Mouse (Mus musculus): ENCODE results near the gene Kmt2d. TPM values are rescaled to one million over a fixed set of nuclear protein-coding genes. Genes with fewer than 3 reads are reported as not detected.

Kmt2d gene
- polyA plus RNA-seq, 1 experiment from 2014 or later, result 11.9 TPM

- peaks cover 71% of the 10 kb centered on the region for H3K27me3 ChIP-seq (ENCODE audit: control insufficient read depth, insufficient read depth, low read depth, low read length)
- peaks cover 29% of the 10 kb centered on the region for H3K4me1 ChIP-seq (replicated peaks; ENCODE audit: control insufficient read depth, insufficient read depth, low read length)
- peak overlapping the region; percentile 59 for H3K9ac ChIP-seq (ENCODE audit: low read length)
- H3K36me3 ChIP-seq (ENCODE audit: control insufficient read depth, insufficient read depth, low read length), result peaks cover 13% of the 10 kb centered on the region
- peak overlapping the region; percentile 82 for H3K4me2 ChIP-seq (ENCODE audit: low read depth, low read length)
- H3K4me3 ChIP-seq (ENCODE audit: low read length), result peak overlapping the region; percentile 47
- ATAC-seq (ENCODE audit: low read depth), result peak; percentile 16; the same call in 1 of the 2 replicates
- WGBS, result 2% methylated on average over 29 of the region's 34 CpGs
- H3K9me3 ChIP-seq (ENCODE audit: control insufficient read depth, low read length), result no peaks in the 10 kb centered on the region
- H3K27ac ChIP-seq (ENCODE audit: low read length), result no peak overlapping the region
These were observed 62.9 kb downstream of the Kmt2d start for GRCm38 (mm10) chr15:98807895-98808650.

- peak; percentile 29; the same call in 1 of the 2 replicates for ATAC-seq (ENCODE audit: low read depth)
- peaks cover 4% of the 10 kb centered on the region; the same call in 1 of the 2 replicates for H3K36me3 ChIP-seq (ENCODE audit: control insufficient read depth, insufficient read depth, low read length)
- 2% methylated on average over 58 of the region's 58 CpGs for WGBS
- H3K4me3 ChIP-seq (ENCODE audit: low read length), result peak overlapping the region; percentile 47
- peak overlapping the region; percentile 48; the same call in 1 of the 2 replicates for H3K9ac ChIP-seq (ENCODE audit: low read length)
- no peaks in the 10 kb centered on the region for H3K9me3 ChIP-seq (ENCODE audit: control insufficient read depth, low read length)
- H3K27me3 ChIP-seq (ENCODE audit: control insufficient read depth, insufficient read depth, low read depth, low read length), result peaks cover 80% of the 10 kb centered on the region
- H3K4me2 ChIP-seq (ENCODE audit: low read depth, low read length), result peak overlapping the region; percentile 82
- no peak overlapping the region for H3K27ac ChIP-seq (ENCODE audit: low read length)
- H3K4me1 ChIP-seq (replicated peaks; ENCODE audit: control insufficient read depth, insufficient read depth, low read length), result peaks cover 29% of the 10 kb centered on the region
These were observed 63.9 kb downstream of the Kmt2d start for GRCm38 (mm10) chr15:98806809-98807770.

DNA sequence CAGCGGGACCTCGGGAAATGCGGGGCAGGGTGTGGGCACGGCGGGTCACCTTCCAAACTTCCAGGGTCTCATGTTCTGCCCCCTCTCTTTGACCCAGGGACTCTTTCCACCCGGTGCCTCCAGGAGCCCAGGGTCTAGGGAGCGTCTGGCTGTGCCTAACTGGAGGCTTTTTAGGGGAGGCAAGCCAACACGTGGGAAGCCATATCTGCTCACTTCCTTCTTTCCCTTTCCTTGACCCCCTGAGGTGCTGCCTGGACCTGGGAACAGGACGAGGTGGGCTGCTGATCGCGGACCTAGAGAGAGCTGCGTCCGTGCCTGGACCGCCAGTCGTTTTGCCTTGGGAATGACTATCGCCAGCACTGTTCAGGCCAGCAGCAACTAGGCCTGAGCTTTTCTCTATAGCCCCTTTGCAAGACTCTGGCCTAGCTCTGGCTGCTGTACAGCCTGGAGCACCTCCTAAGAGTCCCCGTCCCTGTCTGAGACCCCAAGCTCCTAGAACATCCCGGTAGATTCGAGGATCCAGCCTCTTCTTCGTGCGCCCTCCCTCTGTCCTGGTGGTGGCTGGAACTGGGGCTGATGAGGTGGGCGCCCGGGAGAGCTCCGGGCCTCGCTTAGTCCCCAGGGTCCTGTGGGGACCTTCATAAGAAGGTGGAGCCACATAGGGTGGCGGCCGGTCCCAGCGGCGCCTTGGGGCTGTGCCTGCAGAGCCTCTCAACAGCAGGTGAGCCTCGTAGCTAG, 64.8 kb downstream of the Kmt2d start:
- peak overlapping the region; percentile 48; the same call in 1 of the 2 replicates for H3K9ac ChIP-seq (ENCODE audit: low read length)
- peak overlapping the region; percentile 47 for H3K4me3 ChIP-seq (ENCODE audit: low read length)
- H3K27ac ChIP-seq (ENCODE audit: low read length), result no peak overlapping the region
- WGBS, result 16% methylated on average over 30 of the region's 30 CpGs
- H3K4me2 ChIP-seq (ENCODE audit: low read depth, low read length), result peak overlapping the region; percentile 82
- H3K36me3 ChIP-seq (ENCODE audit: control insufficient read depth, insufficient read depth, low read length), result peaks cover 4% of the 10 kb centered on the region; the same call in 1 of the 2 replicates
- H3K9me3 ChIP-seq (ENCODE audit: control insufficient read depth, low read length), result no peaks in the 10 kb centered on the region
- H3K4me1 ChIP-seq (replicated peaks; ENCODE audit: control insufficient read depth, insufficient read depth, low read length), result peaks cover 29% of the 10 kb centered on the region
- H3K27me3 ChIP-seq (ENCODE audit: control insufficient read depth, insufficient read depth, low read depth, low read length), result peaks cover 87% of the 10 kb centered on the region
- ATAC-seq (ENCODE audit: low read depth), result 0 out of 2 replicates have a peak, but pooled peaks have one; percentile 3

DNA sequence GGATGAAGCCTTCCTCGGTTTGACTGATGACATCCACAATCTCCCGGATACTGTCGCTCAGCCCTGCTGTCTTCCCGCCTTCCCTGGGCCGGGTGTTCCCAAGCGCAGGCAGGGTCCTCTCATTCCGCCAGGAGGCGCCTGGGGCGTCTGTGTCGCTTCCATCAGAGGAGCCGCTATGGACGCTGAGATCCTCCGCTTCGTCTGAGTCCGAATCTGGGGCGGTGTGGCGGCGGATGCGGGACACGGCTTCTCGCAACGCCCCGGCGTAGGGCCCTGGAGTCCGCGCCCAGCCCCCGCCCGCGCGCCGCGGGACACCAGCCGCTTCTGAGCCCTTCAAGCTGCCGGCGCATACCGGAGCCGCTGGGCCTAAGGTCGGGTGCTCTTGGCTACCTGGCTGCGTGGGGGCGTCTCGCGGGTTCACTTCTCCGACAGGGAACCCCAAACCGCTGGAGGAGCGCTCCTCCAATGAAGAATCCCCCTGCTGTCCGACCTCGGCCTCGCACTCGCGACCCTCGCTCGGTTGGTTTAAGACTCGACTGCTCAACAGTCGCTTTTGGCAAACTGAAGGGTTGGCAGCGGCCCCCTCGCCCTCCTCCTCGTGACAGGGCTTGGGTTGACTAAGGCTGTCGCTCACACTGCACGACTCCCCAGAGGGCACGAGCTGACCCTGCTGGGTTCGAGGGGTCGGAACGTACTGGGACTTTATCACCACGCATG, 65.5 kb downstream of the Kmt2d start:
- peak overlapping the region; percentile 93 for H3K4me2 ChIP-seq (ENCODE audit: low read depth, low read length)
- ATAC-seq (ENCODE audit: low read depth), result peak; percentile 57; the same call in 1 of the 2 replicates
- no peak overlapping the region for H3K27ac ChIP-seq (ENCODE audit: low read length)
- WGBS, result 1% methylated on average over 64 of the region's 64 CpGs
- peaks cover 93% of the 10 kb centered on the region for H3K27me3 ChIP-seq (ENCODE audit: control insufficient read depth, insufficient read depth, low read depth, low read length)
- no peaks in the 10 kb centered on the region for H3K36me3 ChIP-seq (ENCODE audit: control insufficient read depth, insufficient read depth, low read length)
- H3K4me1 ChIP-seq (replicated peaks; ENCODE audit: control insufficient read depth, insufficient read depth, low read length), result peaks cover 29% of the 10 kb centered on the region
- peak overlapping the region; percentile 55 for H3K4me3 ChIP-seq (ENCODE audit: low read length)
- no peaks in the 10 kb centered on the region for H3K9me3 ChIP-seq (ENCODE audit: control insufficient read depth, low read length)
- H3K9ac ChIP-seq (ENCODE audit: low read length), result peak overlapping the region; percentile 63

- 0 out of 2 replicates have a peak overlapping the region, but pooled peaks have one; percentile 4 for H3K4me3 ChIP-seq (ENCODE audit: low read length)
- peak overlapping the region; percentile 38; the same call in 1 of the 2 replicates for H3K4me2 ChIP-seq (ENCODE audit: low read depth, low read length)
- no peaks in the 10 kb centered on the region for H3K9me3 ChIP-seq (ENCODE audit: control insufficient read depth, low read length)
- ATAC-seq (ENCODE audit: low read depth), result 0 out of 2 replicates have a peak, but pooled peaks have one; percentile 25
- H3K27ac ChIP-seq (ENCODE audit: low read length), result no peak overlapping the region
- no peaks in the 10 kb centered on the region for H3K36me3 ChIP-seq (ENCODE audit: control insufficient read depth, insufficient read depth, low read length)
- no peak overlapping the region for H3K9ac ChIP-seq (ENCODE audit: low read length)
- peaks cover 29% of the 10 kb centered on the region for H3K4me1 ChIP-seq (replicated peaks; ENCODE audit: control insufficient read depth, insufficient read depth, low read length)
- H3K27me3 ChIP-seq (ENCODE audit: control insufficient read depth, insufficient read depth, low read depth, low read length), result peaks cover 95% of the 10 kb centered on the region
- under 1% methylated on average over 32 of the region's 32 CpGs for WGBS
These were observed 67.0 kb downstream of the Kmt2d start for GRCm38 (mm10) chr15:98804054-98804453.

GRCm38 (mm10) chr15:98802926-98803325, 68.1 kb downstream of the Kmt2d start:
- Histone ChIP-seq H3K9ac (ENCODE audit: low read length) (no peak overlapping the region), H3K4me2 (ENCODE audit: low read depth, low read length) (no peak overlapping the region), H3K4me3 (ENCODE audit: low read length) (no peak overlapping the region), H3K36me3 (ENCODE audit: control insufficient read depth, insufficient read depth, low read length) (no peaks in the 10 kb centered on the region), H3K27ac (ENCODE audit: low read length) (no peak overlapping the region), H3K27me3 (ENCODE audit: control insufficient read depth, insufficient read depth, low read depth, low read length) (peaks cover 95% of the 10 kb centered on the region), H3K4me1 (replicated peaks; ENCODE audit: control insufficient read depth, insufficient read depth, low read length) (peaks cover 23% of the 10 kb centered on the region), H3K9me3 (ENCODE audit: control insufficient read depth, low read length) (no peaks in the 10 kb centered on the region)
- 5% methylated on average over 8 of the region's 8 CpGs for WGBS
- ATAC-seq (ENCODE audit: low read depth), result no peak

DNA sequence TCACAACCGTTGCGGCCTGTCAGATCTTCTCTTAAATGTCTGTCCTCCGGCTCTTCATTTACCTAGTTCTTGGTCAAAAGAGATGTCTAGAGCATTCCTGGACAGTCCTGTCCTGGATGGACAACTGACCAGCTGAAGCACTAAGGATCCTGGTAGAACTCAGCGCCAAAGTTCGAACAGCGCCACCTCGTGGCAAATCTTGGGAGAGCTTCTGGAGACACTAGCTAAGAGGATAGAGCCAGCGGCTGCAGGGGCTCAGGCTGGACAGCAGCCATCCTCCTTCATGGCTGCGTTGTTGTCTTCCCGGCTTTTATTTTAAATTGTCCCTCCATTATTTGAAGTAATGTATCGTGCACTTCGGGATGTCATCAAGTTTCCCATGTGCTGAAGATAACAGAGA, 71.6 kb downstream of the Kmt2d start:
- H3K36me3 ChIP-seq (ENCODE audit: control insufficient read depth, insufficient read depth, low read length), result no peaks in the 10 kb centered on the region
- H3K27me3 ChIP-seq (ENCODE audit: control insufficient read depth, insufficient read depth, low read depth, low read length), result peaks cover 94% of the 10 kb centered on the region
- no peak overlapping the region for H3K27ac ChIP-seq (ENCODE audit: low read length)
- WGBS, result 11% methylated on average over 12 of the region's 12 CpGs
- H3K4me3 ChIP-seq (ENCODE audit: low read length), result no peak overlapping the region
- no peaks in the 10 kb centered on the region for H3K9me3 ChIP-seq (ENCODE audit: control insufficient read depth, low read length)
- no peaks in the 10 kb centered on the region for H3K4me1 ChIP-seq (replicated peaks; ENCODE audit: control insufficient read depth, insufficient read depth, low read length)
- ATAC-seq (ENCODE audit: low read depth), result peak; percentile 51; the same call in 1 of the 2 replicates
- H3K9ac ChIP-seq (ENCODE audit: low read length), result no peak overlapping the region
- no peak overlapping the region for H3K4me2 ChIP-seq (ENCODE audit: low read depth, low read length)

- Histone ChIP-seq H3K9ac (ENCODE audit: low read length) (no peak overlapping the region), H3K9me3 (ENCODE audit: control insufficient read depth, low read length) (no peaks in the 10 kb centered on the region), H3K4me1 (replicated peaks; ENCODE audit: control insufficient read depth, insufficient read depth, low read length) (no peaks in the 10 kb centered on the region), H3K27me3 (ENCODE audit: control insufficient read depth, insufficient read depth, low read depth, low read length) (peaks cover 95% of the 10 kb centered on the region), H3K4me2 (ENCODE audit: low read depth, low read length) (no peak overlapping the region), H3K4me3 (ENCODE audit: low read length) (no peak overlapping the region), H3K36me3 (ENCODE audit: control insufficient read depth, insufficient read depth, low read length) (no peaks in the 10 kb centered on the region), H3K27ac (ENCODE audit: low read length) (no peak overlapping the region)
- WGBS, result 42% methylated on average over 3 of the region's 3 CpGs
- no peak for ATAC-seq (ENCODE audit: low read depth)
These were observed 72.1 kb downstream of the Kmt2d start for GRCm38 (mm10) chr15:98798903-98799302.

Measured in lung, embryonic 16.5 days (tissue).